Mouse (Mus musculus) lung, postnatal 0 days (tissue): ENCODE results near the gene Dgkq.

Experiments
- CTCF ChIP-seq: IDR thresholded peaks from 2 replicates; pipeline ENCODE4 v1.5.1; 2016; ENCODE audit warnings: antibody characterized with exemption, mild to moderate bottlenecking
- EP300 ChIP-seq: IDR thresholded peaks from 2 replicates; pipeline ENCODE4 v1.6.1; 2016; ENCODE audit warnings: antibody characterized with exemption, mild to moderate bottlenecking, control low read depth

DNA sequence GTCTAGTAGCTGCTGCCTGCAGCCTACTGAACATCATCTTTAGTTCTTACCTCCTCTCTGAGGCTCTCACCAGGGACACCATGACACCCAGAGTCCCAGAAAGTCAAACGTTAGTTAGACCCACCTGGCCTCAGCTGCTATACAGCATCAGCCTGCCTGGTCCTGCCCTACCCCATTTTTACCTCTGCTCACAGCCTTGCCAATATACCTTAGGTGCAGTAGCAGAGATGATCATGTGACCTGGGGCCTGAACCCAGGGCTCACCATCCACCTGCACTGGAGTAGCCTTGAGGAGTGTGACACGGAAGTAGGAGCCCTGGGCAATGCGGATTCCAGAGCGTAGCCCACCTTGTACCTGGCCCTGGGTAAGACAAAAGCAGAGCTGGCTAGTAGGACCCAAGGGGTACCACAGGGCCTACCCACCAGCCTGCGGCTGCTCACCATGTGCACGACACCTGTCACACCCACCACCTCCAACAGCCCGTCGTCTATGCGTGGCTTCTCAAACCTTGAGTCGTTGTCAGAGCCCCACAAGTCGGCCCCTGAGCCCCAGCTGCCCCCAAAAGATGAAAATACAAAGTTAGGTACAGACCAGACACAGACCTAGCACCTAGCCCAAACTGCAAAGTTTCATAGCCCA is 20.4 kb downstream of the Dgkq start:
- TF ChIP-seq CTCF (no peak), EP300 (no peak)
